Mouse (Mus musculus): ENCODE results near the gene Dhx32.
A peak's percentile ranks its signal among the peaks of the same experiment; 100 is the strongest.
"Not testable (repeated sequence)": the region's sequence is repeated elsewhere in the genome, so short reads cannot be mapped to it uniquely, and the experiment has no call there.

Dhx32 gene

DNA sequence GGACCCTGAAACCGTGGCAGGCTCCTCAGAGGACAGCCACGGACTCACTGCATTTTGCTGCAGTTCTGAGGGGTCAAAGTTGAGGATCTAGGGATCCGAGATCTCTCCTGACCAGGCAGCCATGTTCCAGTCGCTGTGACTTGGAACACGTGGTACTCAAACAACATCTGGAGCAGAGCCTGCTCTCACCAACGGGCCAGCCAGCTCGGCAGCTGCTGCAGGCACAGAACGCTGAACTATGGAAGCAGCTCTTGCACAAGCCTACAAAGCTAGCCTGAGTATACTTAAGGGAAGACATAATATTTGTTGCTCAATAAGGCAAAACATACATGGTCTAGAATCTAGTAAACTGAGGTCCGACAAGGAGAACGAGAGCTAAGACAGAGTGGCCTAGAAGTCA is 57.0 kb downstream of the Dhx32 start:
- DNase-seq (ENCODE audit: low spot score) = no peak

DNA sequence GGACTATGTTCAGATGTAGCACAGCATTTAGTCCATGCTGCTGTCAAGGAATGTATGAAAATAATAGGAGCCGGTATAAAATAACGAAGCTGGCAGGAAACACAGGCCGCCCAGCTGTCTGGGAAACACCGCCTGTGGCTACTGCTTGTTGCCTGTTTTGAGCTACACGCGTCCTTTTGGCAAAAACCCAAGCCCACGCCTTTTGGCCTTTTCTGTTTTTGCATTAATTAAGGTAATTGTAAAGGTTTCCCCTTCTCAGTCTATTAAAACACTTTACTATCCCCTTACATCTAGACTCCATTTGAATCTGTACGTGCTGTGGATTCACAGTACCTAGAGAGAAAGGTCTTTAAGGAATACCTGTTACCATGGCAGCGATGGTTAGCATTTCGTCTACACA is 57.7 kb downstream of the Dhx32 start:
- DNase-seq (ENCODE audit: low spot score) = no peak

DNA sequence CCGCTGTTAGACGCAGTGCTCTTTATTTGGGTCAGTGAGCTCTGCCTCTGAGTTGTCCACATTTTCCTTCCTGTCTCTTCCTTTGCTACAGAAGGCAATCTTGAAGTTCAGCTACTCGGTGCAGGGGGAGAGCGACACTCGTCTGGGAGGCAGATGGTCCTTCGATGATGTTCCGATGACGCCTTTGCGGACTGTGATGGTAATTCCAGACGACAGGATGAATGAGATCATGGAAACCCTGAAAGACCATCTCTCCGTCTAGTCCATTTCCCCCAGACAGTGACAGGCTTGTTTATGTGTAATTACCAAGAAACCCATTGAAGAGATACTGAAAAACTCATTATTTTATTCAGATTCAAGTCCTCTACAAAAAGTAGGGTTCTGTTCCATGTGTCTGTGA is 61.9 kb downstream of the Dhx32 start:
- DNase-seq (ENCODE audit: low spot score) = no peak

DNA sequence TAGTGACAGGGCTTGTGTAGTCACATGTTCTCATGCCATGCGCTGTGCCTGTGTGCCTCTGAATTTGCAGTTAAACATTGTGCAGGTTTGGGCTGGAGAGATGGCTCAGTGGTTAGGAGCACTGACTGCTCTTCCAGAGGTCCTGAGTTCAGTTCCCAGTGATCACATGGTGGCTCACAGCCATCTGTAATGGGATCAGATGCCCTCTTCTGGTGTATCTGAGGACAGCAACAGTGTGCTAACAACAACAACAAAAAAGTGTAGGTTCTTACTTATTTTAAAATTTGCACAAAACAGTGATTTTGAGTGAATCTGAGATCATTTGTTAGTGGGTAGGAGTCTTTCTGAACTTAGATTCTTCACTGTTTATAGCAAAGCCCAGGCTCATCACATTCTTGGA is 63.9 kb downstream of the Dhx32 start:
- no peak for DNase-seq (ENCODE audit: low spot score)

DNA sequence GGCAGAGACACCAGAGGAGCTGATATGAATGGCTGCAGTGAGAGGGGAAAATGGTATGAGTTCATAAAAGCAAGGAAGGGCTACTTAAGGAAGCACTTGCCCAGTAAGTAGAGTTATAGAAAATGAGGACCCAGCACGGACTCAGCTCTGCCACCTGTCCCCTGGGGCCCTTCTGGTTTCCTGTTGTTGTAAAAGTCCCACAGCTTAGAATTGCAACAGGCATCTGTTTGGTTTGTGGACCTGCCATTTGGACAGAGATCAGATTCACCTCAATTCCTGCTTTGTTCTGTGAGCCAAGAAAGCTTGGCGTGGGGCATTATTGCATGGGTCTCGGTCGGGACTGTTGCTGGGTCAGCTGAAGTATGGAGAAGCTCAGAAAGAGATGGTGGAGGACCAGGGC is 67.1 kb downstream of the Dhx32 start:
- DNase-seq (ENCODE audit: low spot score) = no peak

DNA sequence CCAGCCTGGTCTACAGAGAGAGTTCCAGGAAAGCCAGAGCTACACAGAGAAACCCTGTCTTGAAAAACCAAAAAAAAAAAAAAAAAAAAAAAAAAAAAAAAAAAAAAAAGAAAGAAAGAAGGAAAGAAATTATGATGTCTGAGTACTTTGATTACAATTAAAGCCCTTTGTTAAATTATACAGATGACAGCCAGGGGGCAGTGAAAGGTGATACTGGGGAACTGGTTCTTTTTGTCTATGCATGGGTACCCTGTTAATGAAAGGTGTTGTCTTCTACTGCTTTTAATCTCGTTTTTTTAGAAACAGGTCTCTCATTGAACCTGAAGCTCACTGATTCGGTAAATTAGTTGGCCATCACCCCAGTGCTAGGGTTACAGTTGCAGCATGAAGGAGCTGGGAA is 75.2 kb downstream of the Dhx32 start:
- DNase-seq (ENCODE audit: low spot score) = peak; percentile 29

DNA sequence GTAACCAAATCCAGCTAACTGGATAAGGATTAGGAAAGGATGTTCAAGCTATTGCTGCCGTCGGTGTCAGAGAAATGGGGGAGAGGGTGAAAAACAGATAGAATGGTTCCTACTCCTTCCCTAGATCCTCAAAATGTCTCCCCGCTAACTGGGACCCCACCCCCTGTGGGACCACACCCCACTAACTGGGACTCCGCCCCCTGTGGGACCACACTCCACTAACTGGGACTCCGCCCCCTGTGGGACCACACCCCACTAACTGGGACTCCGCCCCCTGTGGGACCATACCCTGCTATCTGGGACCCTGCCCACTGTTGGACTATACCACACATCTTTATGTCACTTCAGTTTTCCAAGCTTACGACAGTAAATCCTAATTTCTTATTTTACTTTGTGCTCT is 78.6 kb downstream of the Dhx32 start:
- no peak for DNase-seq (ENCODE audit: low spot score)

DNA sequence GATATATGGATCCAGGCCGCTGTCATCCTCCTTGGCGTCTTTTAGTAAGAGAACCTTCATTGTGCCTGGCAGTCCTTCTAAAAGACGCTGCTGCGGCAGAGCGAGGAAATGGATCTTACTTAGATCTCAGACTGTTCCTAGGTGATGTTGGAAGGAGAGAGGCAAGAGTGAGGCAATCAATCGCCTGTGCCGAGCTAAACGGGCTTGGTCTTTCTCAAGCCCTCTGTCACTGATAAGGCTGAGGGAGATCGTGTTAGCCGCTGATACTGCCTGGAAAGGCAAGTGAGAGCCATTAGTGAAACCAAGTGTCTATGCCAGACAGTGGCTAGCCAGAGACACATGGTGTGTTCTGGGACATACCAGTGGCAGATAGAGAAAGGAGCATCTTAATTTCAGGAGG is 80.2 kb downstream of the Dhx32 start:
- no peak for DNase-seq (ENCODE audit: low spot score)

DNA sequence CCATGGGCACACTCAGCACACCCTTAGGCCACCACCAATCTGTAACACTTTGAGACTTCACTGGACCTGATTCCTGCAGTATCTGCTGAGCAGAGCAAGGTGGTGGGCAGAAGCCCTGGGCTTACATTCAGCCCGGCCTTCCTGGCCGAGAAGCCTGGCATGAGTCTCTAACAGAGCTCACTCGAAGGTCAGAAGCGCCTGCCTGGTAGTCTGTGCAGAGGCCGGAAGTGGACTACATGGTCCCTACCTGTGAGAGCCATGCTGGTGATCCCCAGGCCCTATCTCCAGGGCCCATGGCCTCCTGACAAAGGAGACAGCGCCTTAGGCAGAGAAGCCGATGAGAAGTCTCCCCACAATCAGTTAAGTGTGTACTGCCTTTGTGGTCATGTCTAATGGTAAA is 81.2 kb downstream of the Dhx32 start:
- DNase-seq (ENCODE audit: low spot score) = no peak

DNA sequence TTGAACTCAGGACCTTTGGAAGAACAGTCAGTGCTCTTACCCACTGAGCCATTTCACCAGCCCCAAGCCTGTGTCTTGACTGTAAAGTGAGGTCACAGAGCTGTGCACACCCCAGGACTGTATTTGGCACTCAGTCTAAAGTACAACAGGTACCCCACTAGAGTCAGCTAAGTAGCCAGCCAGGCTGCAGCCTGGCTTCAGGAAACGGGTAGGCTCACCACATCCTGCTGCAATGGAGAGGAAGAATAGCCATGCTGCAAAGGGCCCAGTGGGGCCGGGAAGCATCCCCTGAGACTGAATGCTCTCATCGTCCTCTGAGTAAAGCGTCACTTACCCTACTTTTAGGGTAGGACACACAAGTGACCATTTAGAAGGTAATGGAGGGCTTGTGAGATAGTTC is 82.6 kb downstream of the Dhx32 start:
- no peak for DNase-seq (ENCODE audit: low spot score)

DNA sequence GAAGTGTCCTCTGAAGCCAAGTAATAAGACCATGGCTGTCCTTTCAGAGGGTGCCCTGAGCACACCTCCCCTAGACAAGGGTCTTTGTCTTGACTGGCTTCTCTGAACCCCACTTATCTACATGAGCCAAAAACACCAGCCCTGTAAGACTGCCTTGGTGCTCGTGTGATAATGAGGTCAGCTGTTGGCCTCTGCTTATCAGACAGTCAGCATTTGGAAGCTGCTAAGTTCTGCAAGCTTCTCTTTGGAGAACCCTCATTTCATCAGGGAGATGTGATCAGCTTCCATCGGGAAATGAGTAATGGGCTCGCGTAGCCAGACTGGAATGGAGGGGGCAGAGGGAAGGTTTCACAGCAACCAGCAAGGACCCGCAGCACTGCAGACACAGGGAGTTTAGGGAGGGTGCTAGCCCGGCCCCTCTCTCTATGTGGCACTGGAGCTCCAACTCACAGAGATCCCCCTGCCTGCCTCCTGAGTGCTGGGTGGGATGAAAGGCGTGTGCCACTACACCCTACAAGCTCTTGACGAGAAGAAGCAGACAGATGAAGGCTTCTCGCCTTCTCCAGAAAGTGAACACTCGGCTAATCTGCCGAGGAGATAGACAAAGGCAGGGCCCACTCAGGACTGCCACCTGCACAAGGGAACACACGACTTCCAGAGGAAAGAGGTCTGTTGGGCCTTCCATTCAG is 84.4 kb downstream of the Dhx32 start:
- no peak for DNase-seq (ENCODE audit: low spot score)

DNA sequence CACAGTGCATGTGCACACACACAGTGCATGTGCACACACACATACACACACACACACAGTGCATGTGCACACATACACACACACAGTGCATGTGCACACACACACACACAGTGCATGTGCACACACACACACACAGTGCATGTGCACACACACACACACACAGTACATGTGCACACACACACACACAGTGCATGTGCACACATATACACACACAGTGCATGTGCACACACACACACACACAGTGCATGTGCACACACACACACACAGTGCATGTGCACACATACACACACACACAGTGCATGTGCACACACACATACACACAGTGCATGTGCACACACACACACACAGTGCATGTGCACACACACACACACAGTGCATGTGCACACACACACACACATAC is 96.9 kb downstream of the Dhx32 start:
- not testable (repeated sequence) for DNase-seq (ENCODE audit: low spot score)

DNA sequence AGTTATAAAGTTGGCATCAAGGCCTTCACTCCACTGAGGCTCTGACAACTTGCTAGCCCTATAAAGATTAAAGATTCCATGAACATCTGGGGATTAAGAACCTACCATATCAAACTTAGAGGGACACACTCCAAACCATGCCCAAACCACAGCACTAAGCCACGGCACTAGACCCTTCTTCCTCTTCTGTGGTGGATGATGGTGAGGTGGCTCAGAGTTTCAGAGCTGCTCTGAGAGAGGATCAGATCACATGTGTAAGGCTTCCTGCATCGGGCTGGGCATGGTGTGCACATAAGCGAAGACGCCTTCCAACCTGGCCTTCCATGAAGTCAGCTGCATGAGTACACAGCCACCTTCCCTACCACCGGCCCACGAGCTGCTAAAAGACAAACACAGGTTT is 97.8 kb downstream of the Dhx32 start:
- DNase-seq (ENCODE audit: low spot score) = no peak

DNA sequence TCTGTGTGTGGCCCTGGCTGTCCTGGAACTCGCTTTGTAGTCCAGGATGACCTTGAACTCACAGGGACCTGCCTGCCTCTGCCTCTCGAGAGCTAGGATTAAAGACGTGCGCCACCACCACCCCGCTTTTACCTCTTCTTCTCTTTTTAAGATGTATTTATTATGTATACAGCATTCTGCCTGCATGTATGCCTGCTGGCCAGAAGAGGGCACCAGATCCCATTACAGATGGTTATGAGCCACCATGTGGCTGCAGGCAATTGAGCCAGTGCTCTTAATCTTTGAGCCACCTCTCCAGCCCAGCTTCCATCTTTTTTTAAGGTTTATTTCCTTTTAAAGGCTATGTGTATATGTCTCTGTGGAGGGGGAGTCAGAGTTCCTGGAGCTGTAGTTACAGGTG is 98.4 kb downstream of the Dhx32 start:
- DNase-seq (ENCODE audit: low spot score) = no peak

DNA sequence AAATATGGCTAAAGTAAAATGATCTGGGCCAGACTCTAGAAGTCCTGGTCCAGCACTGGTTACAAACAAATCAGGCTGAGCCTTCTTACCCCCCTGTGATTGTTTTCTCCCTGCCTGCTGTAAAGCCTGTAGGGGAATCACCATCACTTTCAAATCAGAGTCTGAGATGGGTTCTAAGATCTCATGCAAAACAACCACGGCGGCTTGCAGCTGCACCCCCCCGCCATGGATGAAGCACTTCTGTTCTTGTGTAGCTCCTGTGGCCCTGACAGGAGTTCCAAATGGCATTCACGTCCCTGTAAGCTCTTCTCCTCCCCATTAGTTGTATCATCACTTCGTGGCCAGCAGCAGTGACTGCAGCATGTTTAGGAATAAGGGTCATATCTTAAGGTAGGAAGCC is 98.9 kb downstream of the Dhx32 start:
- DNase-seq (ENCODE audit: low spot score) = no peak

DNA sequence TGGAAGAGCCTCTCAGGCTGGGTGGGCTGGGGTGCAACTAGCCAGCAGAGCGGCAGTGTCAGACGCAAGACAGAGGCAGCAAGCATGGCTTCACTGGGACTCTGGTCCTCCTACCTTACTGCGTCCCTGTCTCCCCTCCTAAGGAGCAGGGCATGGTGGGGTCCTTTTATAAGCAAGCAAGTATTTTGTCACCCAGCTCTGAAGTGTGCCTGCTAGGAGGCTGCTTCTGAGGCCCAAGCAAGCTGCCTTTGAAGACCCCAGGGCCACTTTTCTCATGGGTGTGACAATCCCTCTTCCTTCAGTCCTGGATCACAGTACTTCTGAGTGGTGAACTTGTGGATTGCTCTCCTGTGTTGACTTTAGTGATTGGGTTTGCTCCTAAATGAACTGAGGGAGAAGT is 102.6 kb downstream of the Dhx32 start, which contains the start of gene Mmp21:
Gene Mmp21 (minus strand): TSS at position 101 of the 400 bp plus-strand sequence.
- DNase-seq (ENCODE audit: low spot score) = no peak

DNA sequence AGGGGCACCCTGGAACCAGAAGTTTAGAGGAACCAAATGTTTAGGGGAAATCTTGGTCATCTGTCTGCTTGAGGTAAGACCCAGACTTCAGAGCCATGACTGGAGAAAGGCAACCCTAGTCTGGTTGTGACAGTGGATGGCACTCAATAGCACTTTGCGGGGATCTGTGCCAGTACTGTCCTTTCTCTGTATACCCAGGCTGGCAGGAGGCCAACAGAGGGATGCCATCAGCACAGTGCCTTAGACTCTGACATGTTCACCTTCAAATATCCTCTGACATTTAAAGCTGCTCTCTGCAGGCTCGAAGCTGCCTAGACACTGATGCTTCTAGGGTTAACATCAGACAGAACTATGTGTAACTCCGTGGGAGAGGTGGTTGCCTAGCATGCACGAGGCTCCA is 103.1 kb downstream of the Dhx32 start:
- DNase-seq (ENCODE audit: low spot score) = no peak

DNA sequence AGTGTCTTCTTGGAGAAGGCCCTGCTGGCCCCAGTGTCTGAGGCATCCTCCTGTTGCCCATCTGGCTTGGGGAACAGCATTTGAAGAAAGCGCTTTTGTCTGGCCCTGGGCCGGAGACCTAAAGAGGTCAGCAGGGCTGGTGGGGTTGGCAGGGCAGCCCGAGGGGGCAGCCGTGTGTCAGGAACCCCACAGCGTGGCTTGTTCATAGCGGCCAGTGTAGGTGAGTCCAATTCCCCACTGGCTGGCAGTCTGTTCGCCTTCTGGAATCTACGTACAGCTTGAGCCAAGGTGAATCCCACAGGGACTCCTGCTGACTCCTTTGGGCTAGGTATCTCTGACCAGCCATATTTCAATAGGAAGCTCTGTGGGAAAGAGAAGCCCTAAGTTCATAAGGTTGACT is 103.8 kb downstream of the Dhx32 start:
- DNase-seq (ENCODE audit: low spot score) = no peak

DNA sequence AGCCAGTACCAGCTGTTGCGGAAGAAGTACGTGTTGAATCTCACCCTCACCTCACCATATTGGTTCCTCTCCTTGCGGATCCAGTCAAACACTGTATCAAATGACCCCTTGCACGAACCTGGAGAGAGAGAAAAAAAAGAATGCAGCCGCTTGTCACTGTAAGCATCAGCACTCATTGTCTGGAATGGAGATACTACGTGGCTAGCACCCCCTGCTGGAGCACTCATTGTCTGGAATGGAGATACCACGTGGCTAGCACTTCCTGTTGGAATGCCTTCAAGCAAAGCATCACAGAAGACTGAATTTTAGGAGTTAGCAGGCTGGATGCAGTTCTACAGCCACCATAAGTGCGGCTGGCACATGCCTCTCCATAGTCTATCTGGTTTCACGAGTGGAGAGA is 106.5 kb downstream of the Dhx32 start:
- DNase-seq (ENCODE audit: low spot score) = no peak
